Mouse (Mus musculus): ENCODE data around the gene Fyn.

- TF ChIP-seq CTCF (IDR thresholded peaks at IDR 0.05; ENCODE audit: extremely low read depth, insufficient read depth, low read length) (no peak), POLR2A (IDR thresholded peaks at IDR 0.05; ENCODE audit: extremely low read depth, insufficient read depth, low read length) (no peak)
These were observed 41.5 kb downstream of the Fyn start for GRCm38 (mm10) chr10:39410151-39410649.

Measured in cortical plate, adult 2 months (tissue).